8 mouse cellular contexts compared by ENCODE assay signal in the genomic region with DNA sequence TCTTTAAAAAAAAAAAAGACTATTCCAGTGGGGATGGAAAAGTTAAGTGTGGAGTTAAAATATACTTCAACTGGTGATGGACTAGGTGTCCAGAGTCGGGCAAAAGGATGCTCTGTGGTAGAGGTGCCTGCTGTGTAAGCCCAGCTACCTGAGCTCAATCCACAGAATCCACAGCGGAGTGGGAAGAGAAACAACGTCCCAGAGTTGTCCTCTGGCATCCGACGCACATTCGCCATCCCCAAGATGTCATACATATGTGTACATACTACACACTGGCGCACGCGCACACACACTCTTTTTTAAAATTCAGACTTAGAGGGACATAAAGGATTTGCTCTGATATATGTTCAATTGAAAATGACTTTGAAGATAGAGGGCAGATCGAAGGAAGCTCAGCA. TPM values are rescaled to one million over a fixed set of nuclear protein-coding genes. Genes with fewer than 3 reads are reported as not detected.
A peak's percentile ranks its signal among the peaks of the same experiment; 100 is the strongest.
DNase-seq lines count a peak whose midpoint lies in the region; ATAC-seq and TF ChIP-seq lines count a peak whose summit lies in the region.

No protein-coding gene starts in this region.

- peaks cover 23% of the 10 kb centered on the region for H3K4me1 ChIP-seq in heart, postnatal 0 days (ENCODE audit: control insufficient read depth, insufficient read depth)
- H3K4me1 ChIP-seq in liver, postnatal 0 days (ENCODE audit: insufficient read depth): peaks cover 21% of the 10 kb centered on the region

- H3K9me3 ChIP-seq in heart, postnatal 0 days (replicated peaks; ENCODE audit: control insufficient read depth, low read length): no peaks in the 10 kb centered on the region
- H3K9me3 ChIP-seq in liver, postnatal 0 days (ENCODE audit: low read length): no peaks in the 10 kb centered on the region

- ATAC-seq in heart, postnatal 0 days (ENCODE audit: insufficient read depth, low read depth): no peak
- ATAC-seq in liver, postnatal 0 days: no peak

- peaks cover 52% of the 10 kb centered on the region for H3K79me3 ChIP-seq in C2C12 (ENCODE audit: low read depth)

- WGBS in heart, postnatal 0 days: 39% methylated on average over 10 of the region's 10 CpGs
- WGBS in liver, postnatal 0 days (ENCODE audit: insufficient replicate concordance): 42% methylated on average over 10 of the region's 10 CpGs

- peaks cover 9% of the 10 kb centered on the region for H3K36me3 ChIP-seq in C2C12 (ENCODE audit: control insufficient read depth, insufficient read depth)
- no peaks in the 10 kb centered on the region for H3K36me3 ChIP-seq in heart, postnatal 0 days (replicated peaks; ENCODE audit: control insufficient read depth, insufficient read depth, low read length)
- no peaks in the 10 kb centered on the region for H3K36me3 ChIP-seq in liver, postnatal 0 days (replicated peaks; ENCODE audit: insufficient read depth, low read length)

- TF ChIP-seq CTCF in C2C12 (IDR thresholded peaks at IDR 0.05; ENCODE audit: control insufficient read depth, insufficient read depth, insufficient read length): no peak
- no peak for TF ChIP-seq CTCF in heart, postnatal 0 days (IDR thresholded peaks at IDR 0.05; ENCODE audit: low read depth)
- no peak for TF ChIP-seq CTCF in liver, postnatal 0 days (IDR thresholded peaks at IDR 0.05; ENCODE audit: low read depth)

- H3K9ac ChIP-seq in heart, postnatal 0 days (replicated peaks; ENCODE audit: low read depth, low read length): peak overlapping the region; percentile 71; the same call in 1 of the 2 replicates
- peak overlapping the region; percentile 81 for H3K9ac ChIP-seq in liver, postnatal 0 days (replicated peaks)

- H3K4me2 ChIP-seq in heart, postnatal 0 days (ENCODE audit: low read depth, low read length): peak overlapping the region; percentile 85
- H3K4me2 ChIP-seq in liver, postnatal 0 days (ENCODE audit: low read depth, low read length): peak overlapping the region; percentile 84

- H3K27ac ChIP-seq in heart, postnatal 0 days (ENCODE audit: low read depth): no peak overlapping the region
- peak overlapping the region; percentile 77; the same call in 1 of the 2 replicates for H3K27ac ChIP-seq in liver, postnatal 0 days (ENCODE audit: low read depth)

- peak overlapping the region; percentile 91 for H3K4me3 ChIP-seq in C2C12 (ENCODE audit: insufficient read depth, poor library complexity, severe bottlenecking)
- H3K4me3 ChIP-seq in heart, postnatal 0 days (ENCODE audit: low read depth, low read length): peak overlapping the region; percentile 77
- H3K4me3 ChIP-seq in liver, postnatal 0 days (ENCODE audit: low read depth, low read length): peak overlapping the region; percentile 86

- DNase-seq in heart, adult 11 months: peak; percentile 55
- no peak for DNase-seq in heart, adult 9 months (ENCODE audit: low spot score in 2 of 2)
- no peak for DNase-seq in heart, postnatal 0 days (ENCODE audit: low spot score)
- DNase-seq in liver, postnatal 0 days: no peak
- DNase-seq in frontal cortex, postnatal 14 days (ENCODE audit: low spot score in 2 of 2): no peak
- no peak for DNase-seq in left cerebral cortex, adult 8-10 months (ENCODE audit: low spot score in 2 of 2)
- DNase-seq in gastrocnemius, postnatal 4 days (ENCODE audit: low spot score in 2 of 2): no peak

- no peak for TF ChIP-seq EP300 in heart, postnatal 0 days (IDR thresholded peaks at IDR 0.05; ENCODE audit: low read depth)
- TF ChIP-seq EP300 in liver, postnatal 0 days (IDR thresholded peaks at IDR 0.05; ENCODE audit: low read depth): no peak

- H3ac ChIP-seq in C2C12 (ENCODE audit: control insufficient read depth, insufficient read length, low read depth): peak overlapping the region; percentile 81

- H3K27me3 ChIP-seq in C2C12 (ENCODE audit: control insufficient read depth, insufficient read depth, insufficient read length): no peaks in the 10 kb centered on the region
- H3K27me3 ChIP-seq in heart, postnatal 0 days (ENCODE audit: control insufficient read depth, insufficient read depth, low read length): no peaks in the 10 kb centered on the region
- H3K27me3 ChIP-seq in liver, postnatal 0 days (ENCODE audit: insufficient read depth, low read length): no peaks in the 10 kb centered on the region

- peaks cover 61% of the 10 kb centered on the region for H3K79me2 ChIP-seq in C2C12 (ENCODE audit: control insufficient read depth, insufficient read depth)

TF ChIP-seq in C2C12, 6 proteins besides CTCF, POLR2A, EP300 and RAD21:
- TF ChIP-seq MAX (IDR thresholded peaks at IDR 0.05): no peak
- no peak for TF ChIP-seq USF1 (IDR thresholded peaks at IDR 0.05; ENCODE audit: low read depth)
- no peak for TF ChIP-seq MYOD1 (IDR thresholded peaks at IDR 0.05; ENCODE audit: control insufficient read depth, insufficient read length, low read depth)
- TF ChIP-seq MYOG (IDR thresholded peaks at IDR 0.05; ENCODE audit: control insufficient read depth, extremely low read depth, insufficient read length): no peak
- TF ChIP-seq FOSL1 (IDR thresholded peaks at IDR 0.05; ENCODE audit: insufficient read depth, low read length, poor library complexity, severe bottlenecking): no peak
- no peak for TF ChIP-seq CEBPB (IDR thresholded peaks at IDR 0.05; ENCODE audit: low read depth)

RNA-seq across cellular contexts. Expression of gene Rpa1, which starts 0.9 kb away (rescaled TPM):
- 164 TPM for polyA plus RNA-seq in C2C12 (2012; fragmentation: generic; extraction: Trizol)
- total RNA-seq in heart, postnatal 0 days (2014; rRNA removed; ENCODE audit: low replicate concordance): 115 and 118 TPM in 2 replicates
- 62.9 and 66.9 TPM in 2 replicates for polyA plus RNA-seq in heart, postnatal 0 days (2015; fragmentation: Nextera tagmentation; extraction: Ambion mirVana)
- 43.5 and 49.3 TPM in 2 replicates for polyA plus RNA-seq in liver, postnatal 0 days (2015; fragmentation: Nextera tagmentation; extraction: Ambion mirVana)
- 10 to 100 TPM; 47.5 to 51.4 (median 50.2) TPM for total RNA-seq in left cerebral cortex, adult 8-10 months (2022)
- 10 to 100 TPM; 65.9 to 66.9 TPM for total RNA-seq in gastrocnemius, postnatal 4 days (2021)

RNA-seq across cellular contexts. Expression of gene Smyd4, which starts 1.0 kb away (rescaled TPM):
- polyA plus RNA-seq in C2C12 (2012; fragmentation: generic; extraction: Trizol): 14.7 TPM
- 13.1 and 19.7 TPM in 2 replicates for total RNA-seq in heart, postnatal 0 days (2014; rRNA removed; ENCODE audit: low replicate concordance)
- polyA plus RNA-seq in heart, postnatal 0 days (2015; fragmentation: Nextera tagmentation; extraction: Ambion mirVana): 13.2 and 14.8 TPM in 2 replicates
- polyA plus RNA-seq in liver, postnatal 0 days (2015; fragmentation: Nextera tagmentation; extraction: Ambion mirVana): 3.1 TPM in 2 replicates
- 10 to 100 TPM; 13.9 to 22.5 (median 18.1) TPM for total RNA-seq in left cerebral cortex, adult 8-10 months (2022)
- total RNA-seq in gastrocnemius, postnatal 4 days (2021): 10 to 100 TPM in 1 of 2 experiments, 1 to 10 TPM in 1; 8.5 to 11.2 TPM
